Mouse (Mus musculus) adrenal gland, postnatal 10 days (tissue): ENCODE results near the gene Traip. TPM values are rescaled to one million over a fixed set of nuclear protein-coding genes. Genes with fewer than 3 reads are reported as not detected.

Source experiments
- DNase-seq: peaks from one replicate; pipeline ENCODE4 v3.0.0; 2021; ENCODE audit warnings: mixed read lengths
- total RNA-seq, 2 experiments: library from RNA; stranded (reverse); gene quantifications; 2 replicates each; pipeline ENCODE4 v1.2.3; 2021

Gene Traip
- total RNA-seq, 2 experiments from 2014 or later: 5.1 to 7.4 TPM

DNA sequence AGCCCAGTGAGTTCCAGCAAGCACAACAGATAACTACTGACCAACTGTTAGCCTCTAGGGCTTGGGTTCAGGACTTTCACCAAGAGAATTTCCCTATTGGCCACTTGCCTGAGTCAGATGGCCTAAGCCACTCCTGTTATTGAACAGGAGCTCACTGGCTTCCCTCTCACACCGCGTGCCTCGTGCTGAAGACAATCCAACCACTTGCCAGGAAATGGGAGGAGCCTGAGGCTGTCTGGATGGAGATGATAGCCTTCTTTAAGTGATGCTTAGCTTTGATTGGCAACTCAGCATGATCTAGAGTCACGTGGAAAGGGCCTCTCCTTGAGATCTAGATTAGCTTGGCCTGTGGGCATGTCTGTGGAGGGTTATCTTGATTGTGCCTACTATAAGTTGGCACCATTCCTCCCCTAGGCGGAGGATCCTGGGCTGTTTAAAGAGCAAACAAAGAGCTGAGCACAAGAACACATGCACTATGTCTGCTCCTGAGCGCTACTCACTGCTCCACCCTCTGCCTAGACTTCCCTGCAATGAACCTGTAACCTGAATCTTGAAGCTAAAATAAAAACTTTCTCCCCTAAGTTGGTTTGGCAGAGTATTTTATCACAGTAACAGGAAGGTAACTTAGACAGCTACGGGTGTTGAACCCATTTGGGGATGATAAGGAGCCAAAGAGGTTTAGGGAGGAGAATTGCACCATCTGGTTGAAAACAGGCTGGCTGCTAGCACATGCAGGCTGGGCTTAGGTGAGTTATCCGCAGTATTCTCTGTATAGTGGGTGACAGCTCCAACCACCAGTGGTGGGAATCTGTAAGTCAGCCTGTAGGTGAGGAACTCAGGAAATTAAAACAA lies 22.0 kb downstream of the Traip start:
- no peak for DNase-seq

DNA sequence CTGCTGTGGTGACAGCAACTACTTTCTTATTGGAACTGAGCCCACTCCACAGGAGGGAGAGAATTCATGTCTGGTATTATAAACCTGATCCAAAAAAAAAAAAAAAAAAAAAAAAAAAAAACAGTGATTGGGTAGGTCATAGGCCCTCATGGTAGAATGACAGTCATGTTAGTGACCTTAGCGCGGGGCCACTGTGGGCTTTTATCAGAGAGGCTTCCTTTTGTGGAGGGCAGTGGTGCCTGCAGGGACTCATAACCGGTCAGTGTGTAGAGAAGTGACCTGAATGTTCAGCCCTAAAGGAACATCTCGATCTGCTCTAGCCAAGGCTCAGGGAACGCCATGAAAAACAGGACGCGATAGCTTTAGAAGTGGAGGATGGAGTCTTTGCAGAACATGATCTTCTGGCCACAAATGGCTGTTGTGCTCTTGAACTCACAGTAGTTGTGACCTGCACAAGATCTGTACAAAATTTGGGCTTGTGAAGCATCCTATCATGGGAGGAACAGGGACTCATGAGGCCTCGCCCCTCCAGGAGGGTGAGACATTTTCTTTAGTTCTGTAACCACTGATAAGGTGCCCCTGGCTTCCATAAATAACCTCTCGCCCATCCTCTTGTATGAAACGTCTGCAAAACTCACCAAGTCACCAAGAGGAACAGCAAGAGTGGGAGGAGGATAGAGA lies 24.7 kb downstream of the Traip start:
- no peak for DNase-seq

DNA sequence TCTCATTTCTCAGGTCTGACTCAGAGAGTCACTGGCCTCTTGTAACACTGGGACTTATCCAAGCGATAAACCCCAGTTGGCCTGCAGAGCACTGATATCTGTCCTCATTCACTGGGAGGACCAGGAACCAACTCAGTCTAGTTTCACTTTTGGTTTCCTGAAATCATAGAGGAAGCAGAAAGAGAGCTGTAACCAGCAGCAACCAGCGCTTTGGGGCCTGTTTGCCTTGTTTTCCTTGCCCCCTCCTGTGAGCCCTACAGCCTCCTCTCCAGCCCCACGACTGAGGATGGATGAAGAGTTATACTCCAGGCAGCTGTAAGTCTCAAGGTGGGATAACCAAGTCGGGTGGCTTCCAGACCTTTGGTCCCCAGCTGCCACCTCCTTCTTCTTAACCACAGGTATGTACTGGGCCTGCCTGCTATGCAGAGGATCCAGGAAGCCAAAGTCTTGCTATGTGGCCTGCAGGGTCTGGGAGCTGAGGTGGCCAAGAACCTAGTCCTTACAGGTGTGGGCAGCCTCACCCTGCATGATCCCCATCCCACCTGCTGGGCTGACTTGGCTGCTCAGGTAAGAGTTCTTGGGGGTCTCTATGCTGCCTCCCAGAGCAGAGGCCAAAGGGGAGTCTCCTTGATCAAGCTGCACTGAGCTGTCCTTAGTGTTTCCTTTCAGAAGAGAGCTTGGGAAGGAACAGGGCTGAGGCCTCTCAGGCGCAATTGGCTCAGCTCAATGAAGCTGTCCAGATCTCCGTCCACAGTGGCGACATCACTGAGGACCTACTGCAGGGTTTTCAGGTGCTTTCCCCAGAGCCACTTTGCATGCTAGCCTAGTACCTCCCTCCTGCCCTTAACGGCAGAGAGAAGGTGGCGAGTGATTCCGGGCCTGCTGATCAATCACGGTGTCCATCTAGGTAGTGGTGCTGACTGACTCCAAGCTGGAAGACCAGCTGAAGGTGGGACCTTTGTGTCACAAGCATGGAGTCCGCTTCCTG lies 25.8 kb downstream of the Traip start, which contains the start of gene Uba7:
Uba7 (plus strand) TSS at position 107 of the 988 bp plus-strand sequence.
- peak; percentile 43 for DNase-seq

DNA sequence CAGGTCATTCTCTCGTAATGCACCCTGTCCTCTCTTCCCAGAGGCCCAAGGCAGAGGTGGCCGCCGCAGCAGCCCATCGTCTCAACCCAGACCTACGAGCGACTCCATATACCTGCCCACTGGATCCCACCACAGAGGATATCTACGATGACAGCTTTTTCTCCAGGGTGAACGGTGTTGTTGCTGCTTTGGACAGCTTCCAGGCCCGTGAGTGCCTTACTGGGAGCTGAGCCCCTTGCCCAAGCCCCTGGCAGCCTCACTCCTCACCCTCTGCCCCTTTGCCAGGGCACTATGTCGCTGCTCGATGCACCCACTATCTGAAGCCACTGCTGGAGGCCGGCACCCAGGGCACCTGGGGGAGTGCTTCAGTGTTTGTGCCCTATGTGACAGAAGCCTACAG lies 28.9 kb downstream of the Traip start:
- DNase-seq: no peak

DNA sequence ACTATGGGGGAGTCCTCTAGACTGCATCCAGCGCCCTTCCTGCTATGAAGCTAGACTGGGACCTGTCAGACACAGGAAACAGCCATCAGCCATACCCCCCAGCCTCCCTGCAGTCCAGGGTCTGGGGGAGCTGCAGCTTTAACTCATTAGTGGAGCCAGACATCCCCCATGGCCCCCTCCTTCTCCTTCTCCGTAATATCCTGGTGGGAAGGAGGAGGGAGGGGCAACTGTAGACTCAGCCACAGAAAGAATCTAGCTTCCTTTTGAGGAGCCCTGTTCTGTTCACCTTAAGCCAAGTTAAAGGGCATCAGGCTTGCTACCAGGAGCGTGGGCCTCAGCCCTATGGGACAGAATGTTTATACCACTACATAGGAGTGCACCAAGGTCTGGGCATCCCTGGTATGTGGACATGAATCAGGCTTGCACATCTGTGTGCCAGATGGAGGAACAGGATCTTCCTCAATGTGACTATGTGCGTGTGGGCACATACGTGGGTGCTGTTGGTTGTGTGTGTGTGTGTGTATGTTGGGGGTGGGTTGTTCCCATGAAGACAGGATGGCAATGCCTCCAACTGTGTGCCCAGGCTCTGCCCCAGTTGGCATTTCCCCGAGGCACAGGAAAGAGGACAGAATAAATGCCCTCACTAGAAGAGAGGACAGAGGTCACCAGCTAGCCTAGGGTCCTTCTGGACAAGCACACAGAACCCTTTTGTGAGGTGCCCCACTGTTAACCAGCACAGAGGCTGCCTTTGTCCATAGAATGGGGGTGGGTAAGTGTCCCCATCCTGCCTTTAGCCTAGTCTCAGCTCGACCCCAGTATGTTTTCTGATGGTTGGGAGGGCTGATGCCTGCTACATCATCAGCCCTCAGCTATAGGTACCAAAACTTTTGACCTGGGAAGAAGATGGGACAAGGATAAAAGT lies 32.0 kb downstream of the Traip start:
- no peak for DNase-seq

DNA sequence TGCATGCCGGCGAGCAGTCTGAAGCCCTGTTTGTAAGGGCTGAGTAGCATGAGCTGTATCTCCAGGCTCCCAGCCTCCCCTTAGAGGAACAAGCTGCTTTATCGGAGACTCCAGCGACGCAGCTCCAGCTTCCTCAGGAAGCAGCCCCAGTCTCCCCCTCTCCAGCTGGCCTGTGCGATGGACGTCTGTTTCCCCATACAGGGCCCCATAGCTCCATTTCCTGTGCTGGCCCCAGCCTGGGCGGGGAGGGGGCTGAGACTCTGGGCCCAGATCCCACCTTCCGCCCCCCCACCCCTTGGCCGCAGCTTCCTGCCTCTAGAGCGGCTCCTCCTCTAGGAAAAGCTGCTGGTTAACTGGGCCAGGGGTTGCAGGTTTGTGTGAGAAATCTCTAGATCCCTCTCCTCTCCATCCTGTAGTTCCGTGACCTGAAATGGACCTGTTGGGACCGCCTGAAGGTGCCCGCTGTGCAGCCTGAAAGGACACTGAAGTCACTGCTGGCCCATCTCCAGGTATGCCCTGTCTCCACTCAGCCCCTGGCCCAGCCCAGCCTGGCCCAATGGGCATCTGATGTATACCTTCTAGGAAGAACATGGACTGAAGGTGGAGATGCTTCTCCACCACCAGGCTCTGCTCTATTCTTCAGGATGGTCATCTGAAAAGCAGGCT lies 32.9 kb downstream of the Traip start, which contains the start of gene Gm20661:
Gm20661 (plus strand) TSS at position 378 of the 666 bp plus-strand sequence.
- DNase-seq: peak; percentile 77

DNA sequence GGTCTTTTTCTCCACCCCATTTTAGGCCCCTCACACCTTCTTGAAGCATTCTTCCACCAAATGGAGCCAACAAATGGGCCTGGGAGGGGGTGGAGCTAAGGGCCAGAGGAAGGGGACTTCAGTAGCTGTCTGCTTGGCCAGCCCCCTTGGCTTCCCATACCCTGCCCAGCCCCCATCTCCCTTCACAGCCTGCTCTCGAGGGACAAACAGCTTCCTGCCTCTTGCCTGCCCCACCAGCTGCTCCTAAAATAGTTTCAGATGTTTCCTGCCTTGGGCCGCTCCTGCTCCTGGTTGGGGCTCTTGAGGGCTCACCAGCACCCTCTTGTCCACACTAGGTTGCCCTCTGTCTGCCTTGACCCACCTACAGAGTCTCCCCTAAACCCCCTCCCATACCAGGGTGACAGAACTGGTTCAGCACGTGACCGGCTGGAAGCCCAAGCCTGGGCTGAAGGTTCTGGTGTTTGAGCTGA lies 33.5 kb downstream of the Traip start:
- peak; percentile 78 for DNase-seq

DNA sequence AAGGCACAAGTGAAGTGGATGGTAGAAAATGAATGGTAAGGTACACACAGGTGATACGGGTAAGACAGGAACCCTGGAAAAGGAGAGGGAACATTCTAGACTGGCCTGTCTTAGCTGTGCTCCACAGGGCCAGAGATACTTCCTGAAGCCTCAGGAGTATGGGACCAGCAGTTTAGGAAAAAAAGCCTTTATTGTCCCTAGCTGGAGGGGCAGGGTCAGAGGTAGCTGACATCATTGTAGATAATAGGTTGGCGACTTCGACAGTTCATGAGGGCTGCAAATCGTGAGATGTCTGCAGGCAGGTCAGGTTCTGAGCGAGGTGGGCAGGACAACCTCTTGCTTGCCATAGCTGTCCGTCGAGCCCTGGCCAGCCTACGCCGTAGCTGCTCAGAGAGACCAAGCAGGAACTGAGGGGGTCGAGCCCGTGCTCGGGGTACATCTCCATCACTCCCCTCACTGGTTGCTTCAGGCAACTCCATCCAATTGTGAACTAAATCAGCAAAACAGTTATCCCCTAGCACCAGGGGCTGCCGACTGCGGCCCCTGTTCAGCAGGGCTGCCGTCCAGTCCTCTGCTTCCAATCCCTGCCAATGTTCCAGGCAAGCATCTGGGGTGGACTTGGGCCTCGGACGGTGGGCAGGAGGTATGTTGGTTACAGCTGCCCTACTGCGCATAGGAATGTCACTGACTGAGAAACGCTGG lies 34.3 kb downstream of the Traip start:
- DNase-seq: no peak

DNA sequence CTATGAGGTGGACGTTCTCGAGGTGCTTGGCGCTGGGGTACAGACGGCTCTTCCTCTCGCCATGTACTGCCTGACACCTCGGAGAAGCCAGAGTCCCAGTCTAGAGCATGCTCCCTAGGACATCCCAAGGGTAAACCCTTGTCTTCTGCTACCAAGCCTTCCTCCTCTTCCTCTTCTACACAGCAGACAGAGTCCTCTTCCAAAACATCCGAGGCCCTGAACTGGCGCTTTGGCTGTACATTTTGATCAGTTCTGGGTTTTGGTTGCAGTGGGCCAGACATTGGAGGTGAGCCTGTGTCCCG lies 34.8 kb downstream of the Traip start:
- no peak for DNase-seq

DNA sequence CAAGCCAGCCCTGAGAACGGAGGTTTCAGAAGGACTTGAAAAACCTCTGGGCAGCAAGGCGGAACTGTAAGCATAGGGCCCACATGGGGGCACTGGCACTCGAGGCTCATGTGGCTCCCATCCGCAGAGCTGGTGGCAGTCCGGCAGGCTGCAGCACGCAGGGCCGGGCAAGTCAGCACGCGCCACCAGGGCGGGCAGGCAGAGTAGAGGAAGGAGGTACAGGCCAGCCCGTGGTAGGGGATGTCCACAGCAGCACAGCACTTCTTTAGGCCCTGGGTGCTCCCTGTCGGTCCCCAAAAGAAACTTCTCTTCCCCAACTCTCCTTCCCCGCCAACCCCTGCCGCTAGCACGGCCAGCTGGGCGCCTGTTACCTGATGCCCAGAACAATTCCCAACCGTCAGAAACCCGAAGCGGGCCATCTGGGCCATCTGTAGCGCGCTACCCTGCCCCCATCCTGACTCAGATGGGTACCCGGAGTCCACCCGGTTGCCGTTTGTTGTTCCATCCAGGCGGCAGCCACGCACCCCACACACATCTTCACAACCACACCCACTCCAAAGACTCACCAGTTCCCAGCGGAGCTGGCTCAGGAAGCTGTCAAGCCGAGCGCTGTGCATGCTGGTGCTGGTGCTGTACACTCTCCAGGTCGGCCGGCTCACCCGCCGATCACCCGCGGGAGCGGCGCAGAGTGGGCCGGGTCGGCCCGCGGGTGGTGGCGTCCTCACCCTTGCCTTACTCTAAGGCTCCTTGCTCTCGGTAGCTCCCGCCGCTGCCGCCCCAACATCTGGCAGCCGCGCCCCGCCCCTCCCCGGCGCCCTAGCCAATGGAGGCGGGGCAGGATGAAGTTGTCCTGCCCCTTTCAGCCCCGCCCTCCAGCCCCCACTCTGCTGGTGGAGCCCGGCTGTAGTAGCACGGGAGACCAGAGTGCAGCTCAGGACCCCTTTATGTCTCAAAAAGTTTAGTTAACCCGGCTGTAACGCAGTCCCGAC lies 35.5 kb downstream of the Traip start, which contains the start of gene Inka1:
Inka1 (minus strand) TSS at position 749 of the 989 bp plus-strand sequence.
- peak; percentile 94 for DNase-seq

DNA sequence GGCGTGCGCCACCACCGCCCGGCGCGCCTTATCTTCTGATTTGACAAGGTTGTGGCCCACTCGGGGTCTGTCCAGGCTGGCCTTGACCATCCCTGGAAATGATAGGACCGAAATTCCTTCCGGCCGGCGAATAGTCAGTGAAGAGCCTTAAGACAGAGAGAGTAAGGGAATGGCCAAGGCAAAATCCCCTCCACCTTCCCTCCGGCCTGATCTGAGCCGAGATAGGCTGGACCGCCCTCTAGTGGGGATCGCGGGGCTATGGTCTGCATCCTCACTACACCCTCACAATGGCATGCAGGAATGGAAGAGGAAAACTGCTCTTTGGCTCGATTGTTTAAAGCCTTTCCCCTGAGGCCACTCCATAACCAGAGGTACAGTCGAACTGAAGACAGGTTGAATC lies 36.4 kb downstream of the Traip start:
- DNase-seq: peak; percentile 89

DNA sequence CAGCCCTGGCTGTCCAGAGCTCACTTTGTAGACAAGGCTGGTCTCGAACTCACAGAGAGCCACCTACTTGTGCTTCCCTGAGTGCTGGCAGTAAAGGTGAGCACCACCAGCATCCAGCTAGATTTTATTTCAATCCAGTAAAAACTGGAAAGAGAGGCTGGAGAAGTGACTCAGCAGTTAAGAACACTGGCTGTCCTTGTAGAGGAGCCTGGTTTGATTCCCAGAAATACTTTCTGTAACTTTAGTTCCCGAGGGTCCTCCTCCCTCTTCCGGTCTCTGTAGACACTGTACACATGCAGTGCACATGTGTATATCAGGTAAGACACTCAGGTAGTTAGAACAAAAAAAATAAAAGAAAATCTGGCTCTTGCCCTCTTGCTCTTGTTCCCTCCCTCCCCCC lies 38.0 kb downstream of the Traip start:
- no peak for DNase-seq

DNA sequence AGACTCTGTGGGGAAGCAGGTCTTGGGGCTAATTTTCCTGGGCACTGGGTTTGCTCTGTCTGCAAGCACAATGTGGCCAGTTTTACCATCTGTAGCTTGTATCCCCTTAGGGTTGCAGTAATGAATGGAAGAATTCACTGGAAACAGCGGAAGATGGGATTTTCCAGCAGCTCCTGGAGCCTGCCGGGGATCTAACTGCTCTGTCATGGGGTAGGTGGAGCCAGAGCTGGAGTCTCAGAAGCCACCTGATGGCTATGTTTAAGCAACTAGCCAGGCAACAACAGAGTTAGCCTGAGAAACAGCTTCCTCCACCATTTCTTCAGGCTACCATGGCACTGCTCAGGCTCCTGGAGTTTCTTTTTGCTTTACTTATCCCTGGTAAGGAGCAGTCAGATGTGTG lies 42.3 kb downstream of the Traip start, which contains the start of gene Cdhr4:
Cdhr4 (plus strand) TSS at position 301 of the 400 bp plus-strand sequence.
- no peak for DNase-seq

DNA sequence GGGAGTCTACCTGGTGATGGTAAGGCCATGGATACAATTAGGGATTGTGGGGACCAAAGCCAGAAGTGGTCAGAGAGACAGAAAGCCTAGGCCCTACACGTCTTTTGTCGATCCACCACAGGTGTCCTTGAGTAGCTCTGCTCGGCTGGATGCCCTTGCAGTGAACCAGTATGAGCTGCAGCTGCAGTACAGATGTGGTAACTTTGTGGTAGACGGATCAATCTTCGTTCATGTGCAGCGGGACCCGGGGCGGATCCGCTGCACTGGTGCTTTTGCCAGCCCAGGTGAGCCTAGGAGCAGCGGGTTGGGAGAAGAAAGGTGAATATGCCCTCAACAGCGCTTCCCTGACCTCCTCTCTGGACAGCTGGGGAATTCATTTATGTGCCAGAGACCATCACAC lies 43.1 kb downstream of the Traip start:
- no peak for DNase-seq

DNA sequence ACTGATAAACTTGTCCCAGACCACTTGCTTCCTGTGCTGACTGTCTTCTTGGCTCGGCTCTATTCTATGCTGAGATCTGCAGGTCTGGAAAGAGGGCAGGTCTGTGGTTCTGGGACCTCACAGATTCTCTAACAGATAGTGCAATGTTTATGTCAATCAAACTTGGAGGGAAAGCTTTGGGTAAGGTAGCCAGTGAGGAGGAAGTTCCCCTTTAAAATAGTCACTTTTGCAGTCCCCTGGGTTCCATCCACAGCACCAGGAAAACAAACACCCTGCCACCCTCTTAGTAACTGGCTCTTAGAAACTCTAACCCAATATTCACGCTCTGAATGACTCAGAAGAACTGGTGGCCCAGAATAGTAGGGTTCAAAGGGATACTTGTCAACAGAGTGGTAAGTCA lies 44.5 kb downstream of the Traip start:
- DNase-seq: no peak

DNA sequence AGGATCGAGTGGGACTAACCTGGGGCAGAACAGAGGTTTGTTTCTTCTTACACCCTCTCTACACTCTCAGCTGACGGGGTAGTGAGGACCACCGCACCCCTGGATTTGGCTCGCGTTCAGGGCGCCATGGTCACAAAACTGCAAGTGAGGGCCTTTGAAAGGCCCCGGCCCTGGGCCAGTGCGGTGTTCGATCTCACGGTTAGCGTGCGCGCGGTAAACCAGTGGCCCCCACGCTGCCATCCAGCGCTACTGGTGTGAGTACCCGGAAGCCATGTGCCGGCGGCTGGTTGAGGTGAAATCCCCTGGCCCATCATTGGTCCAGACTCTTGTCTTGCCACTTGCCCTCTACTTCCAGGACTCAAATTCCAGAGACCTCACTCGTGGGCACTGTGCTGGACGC lies 45.6 kb downstream of the Traip start:
- DNase-seq: no peak

DNA sequence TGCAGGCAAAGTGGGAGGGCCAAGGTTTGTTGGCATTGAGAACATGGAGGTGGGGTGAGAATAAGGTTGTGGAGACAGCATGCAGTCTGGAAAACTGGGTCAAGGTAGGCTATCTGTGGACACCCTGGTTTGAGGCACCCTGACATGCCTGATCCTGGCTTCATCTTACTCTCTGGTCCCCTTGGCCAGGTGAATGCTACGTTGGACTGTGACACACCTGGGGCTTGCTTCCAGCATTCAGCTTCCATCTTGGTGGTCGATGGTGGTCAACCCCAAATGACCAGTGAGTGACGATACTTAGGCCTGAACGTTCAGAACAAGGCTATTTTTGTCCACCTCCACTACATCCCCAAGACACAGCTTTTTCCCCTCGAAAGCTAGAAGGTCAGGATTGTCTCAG lies 46.1 kb downstream of the Traip start, which contains the start of gene Gm20662:
Gm20662 (plus strand) TSS at position 301 of the 400 bp plus-strand sequence.
- DNase-seq: no peak
